Mouse (Mus musculus) bone marrow, adult 2 months (tissue): Measurements from ENCODE around the gene Rab3il1.

ENCODE experiments used
- CTCF ChIP-seq: fragments of 200-500 bp; IDR thresholded peaks from 2 replicates; pipeline ENCODE4 v1.5.1; 2011; ENCODE audit warnings: low read length, control low read depth; ENCODE audit not compliant: control insufficient read depth, insufficient read depth
- POLR2A ChIP-seq: fragments of 200-500 bp; IDR thresholded peaks from 2 replicates; pipeline ENCODE4 v1.6.1; 2011; ENCODE audit warnings: low read depth, mild to moderate bottlenecking, control low read depth, low read length, borderline replicate concordance; ENCODE audit not compliant: control insufficient read depth

DNA sequence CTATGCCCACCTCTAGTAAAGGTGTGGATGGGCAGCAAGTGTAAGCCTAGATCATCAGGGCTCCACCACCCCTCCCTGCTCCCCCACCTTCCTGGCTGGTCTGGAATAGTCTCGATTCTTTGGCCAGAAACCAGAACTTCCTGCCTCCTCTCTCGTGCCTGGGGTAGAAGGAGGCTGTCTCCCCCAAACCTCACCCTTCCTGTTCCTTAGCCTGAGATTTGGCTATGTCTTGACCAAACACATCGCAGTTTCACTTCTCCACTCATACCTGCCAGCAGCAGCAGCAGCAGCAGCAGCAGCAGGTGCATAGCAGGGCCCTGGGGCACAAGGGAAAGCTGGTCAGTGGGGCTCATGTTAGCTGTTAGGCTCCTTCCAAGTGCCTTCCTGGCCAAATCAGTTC lies 45.5 kb downstream of the Rab3il1 start:
- TF ChIP-seq CTCF (no peak), POLR2A (no peak)
